Mouse (Mus musculus): Measurements from ENCODE around the gene Prrc2b.

DNA sequence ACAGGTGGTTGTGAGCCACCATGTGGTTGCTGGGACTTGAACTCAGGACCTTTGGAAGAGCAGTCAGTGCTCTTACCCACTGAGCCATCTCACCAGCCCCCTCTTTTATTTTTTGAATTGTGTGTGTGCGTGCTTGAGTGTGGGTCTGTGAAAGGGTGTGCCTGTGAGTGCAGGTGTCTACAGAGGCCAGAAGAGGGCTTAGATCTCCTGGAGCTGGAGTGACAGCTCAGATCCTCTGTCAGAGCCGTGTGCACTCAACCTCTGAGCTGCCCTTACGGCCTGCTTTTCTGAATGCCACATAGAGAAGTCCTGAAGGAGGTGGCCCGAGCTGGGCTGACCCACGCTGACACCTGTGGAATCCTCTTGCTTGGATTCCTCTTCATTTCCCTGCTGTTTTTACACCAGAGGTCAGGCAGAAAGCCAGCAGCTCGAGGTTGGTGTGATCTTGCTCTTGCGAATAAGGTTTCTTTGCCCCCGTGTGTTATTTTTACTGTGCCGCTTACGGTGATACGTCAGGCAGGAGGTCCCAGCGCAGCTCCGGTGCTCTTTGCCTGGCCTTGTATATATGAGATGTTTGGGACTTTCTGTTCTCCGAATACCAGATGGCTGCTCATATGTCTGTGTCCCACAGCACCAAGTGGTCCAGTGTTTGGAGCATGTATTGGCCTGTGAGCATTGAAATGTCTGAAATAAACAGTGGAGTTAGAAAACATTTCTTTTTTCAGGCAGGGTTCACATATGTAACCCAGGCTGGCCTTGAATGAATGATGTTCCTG lies 21.0 kb downstream of the Prrc2b start:
- no peak for TF ChIP-seq CTCF (IDR thresholded peaks at IDR 0.05; ENCODE audit: extremely low read depth, insufficient read depth, insufficient read length, insufficient replicate concordance)
- no peak for TF ChIP-seq POLR2A (IDR thresholded peaks at IDR 0.05; ENCODE audit: low read depth, low read length)

Data from spleen, adult 2 months (tissue).